Mouse (Mus musculus): Measurements from ENCODE around the gene Olfr1220.

- no peak for TF ChIP-seq CTCF (IDR thresholded peaks at IDR 0.05; ENCODE audit: extremely low read depth, insufficient read depth, insufficient read length, insufficient replicate concordance)
- TF ChIP-seq POLR2A (IDR thresholded peaks at IDR 0.05; ENCODE audit: low read depth, low read length): no peak
Measured at GRCm38 (mm10) chr2:89106735-89107134, at the start of gene Olfr1220.
